Mouse (Mus musculus) Muller cell, postnatal 12 days (primary cell): ENCODE results near the gene Commd8.

Source experiments
- DNase-seq: peaks from one replicate; pipeline ENCODE4 v3.0.0-alpha.2; 2015; ENCODE audit errors: inconsistent ontology term

The Commd8 gene

DNA sequence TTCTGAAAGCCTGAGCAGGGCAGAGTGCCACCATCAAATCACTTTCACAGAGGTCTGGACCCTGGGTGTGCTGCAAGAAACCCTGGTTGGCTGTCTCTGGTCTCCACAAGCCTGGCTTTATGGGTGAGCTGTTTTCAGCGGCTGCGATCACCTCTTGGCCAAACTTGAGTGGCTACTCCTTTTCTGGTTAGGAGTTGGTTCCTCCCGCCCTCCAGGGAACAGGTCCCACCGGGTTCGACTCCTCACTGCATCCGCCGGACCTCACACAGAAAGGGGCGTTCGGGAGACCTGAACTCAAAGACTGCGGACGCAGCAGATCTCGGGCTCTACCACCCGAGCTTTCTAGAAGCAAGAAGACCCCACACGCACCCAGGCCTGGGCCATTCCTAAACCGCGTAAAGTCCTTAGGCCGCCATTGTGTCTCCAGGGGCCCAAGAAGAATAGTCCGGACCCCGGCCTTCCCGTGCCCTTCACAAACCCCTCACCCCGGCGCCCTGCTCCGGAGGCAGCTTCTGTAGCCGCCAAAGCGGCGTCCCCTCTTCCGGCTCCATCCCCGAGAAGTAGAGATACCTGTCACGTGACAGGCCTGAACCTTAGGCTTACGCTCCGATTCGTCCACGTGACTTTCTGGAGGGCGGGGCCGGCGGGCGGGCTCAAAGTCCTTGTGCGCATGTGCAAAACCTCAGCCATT, at the start of gene Commd8:
Gene Commd8 (minus strand): TSS at position 596 of the 691 bp plus-strand sequence.
- DNase-seq: peak; percentile 96

DNA sequence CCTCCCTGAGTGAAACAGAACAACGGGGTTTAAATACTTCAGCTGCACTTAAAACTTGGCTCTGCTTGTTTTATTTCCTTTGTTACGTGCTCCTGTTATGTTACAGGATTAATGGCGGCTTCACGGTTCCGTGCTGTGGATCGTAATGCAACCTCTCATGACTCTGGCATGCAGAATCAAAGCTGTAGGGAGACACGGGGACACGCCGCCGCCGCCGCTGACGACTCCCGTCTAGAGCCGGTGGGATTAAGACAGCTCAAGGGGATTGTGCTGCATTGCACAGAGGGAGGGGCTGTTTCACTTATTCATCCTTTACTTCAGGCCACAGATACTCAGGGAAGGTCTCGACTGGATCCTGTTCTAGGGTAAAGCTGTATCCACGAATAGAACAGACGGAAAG, 43.8 kb upstream of the Commd8 start:
- no peak for DNase-seq

DNA sequence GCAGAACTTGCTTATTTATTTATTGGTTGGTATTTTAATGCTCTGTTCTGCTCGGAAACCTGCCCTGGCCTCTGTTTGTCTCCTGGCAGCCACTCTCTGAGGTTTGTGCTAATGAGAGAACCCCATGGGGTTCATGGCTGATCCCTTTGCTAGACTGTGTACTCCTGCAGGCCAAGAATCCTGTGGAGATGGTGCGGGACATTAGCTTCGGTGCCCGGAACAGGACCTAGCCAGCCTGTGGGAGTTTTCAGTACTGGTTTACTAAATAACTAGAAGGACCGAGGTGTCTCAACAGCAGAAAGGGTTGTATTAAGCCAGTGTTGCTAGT, 42.8 kb upstream of the Commd8 start:
- DNase-seq: no peak

DNA sequence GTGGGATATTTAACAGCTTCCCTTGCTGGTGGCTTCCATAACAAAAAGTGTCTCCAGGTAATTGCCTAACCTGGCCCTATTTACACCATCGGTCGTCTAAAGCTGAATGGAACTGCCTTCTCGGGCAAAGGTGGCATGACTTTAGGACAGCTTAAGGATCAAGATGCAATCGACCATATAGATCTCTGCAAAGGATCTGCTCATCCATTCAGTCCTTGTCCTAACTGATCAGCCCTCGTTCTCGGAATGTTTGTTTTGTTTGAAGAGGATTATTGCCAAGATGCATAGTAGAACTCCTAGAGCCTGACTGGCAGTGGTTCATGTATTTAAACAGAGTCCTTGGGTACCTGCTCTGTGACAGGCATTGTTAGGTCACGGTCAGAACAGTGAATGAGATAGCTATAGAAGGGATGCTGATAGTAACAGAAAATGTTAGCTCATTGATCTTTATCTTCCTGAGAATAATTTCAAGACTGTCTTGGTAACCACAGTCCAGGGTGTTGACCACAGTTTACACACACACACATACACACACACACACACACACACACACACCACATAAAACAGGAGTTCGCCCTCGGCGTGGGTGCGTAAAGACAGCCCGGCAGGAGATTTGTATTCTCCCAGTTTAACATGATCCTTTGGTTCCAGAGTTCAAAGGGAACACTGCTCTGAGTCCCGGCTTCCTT, 42.3 kb upstream of the Commd8 start:
- DNase-seq: no peak

DNA sequence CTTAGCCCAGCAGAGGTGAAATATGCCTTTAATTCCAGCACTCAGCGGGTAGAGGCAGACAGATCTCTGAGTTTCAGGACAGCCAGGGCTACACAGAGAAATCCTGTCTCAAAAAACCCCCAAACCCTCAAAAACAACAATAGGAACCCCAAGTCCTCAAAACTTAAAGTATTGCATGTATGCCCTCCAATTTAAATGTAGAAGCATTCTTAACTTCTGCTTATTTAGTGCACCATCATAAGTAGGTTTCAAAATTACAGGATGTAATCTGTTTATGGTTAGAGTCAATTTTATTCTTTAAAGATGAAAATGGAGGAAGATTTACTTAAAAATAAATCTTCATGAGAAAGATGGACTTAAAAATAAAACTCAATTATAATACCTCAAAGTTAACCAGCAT, 40.5 kb upstream of the Commd8 start:
- no peak for DNase-seq

DNA sequence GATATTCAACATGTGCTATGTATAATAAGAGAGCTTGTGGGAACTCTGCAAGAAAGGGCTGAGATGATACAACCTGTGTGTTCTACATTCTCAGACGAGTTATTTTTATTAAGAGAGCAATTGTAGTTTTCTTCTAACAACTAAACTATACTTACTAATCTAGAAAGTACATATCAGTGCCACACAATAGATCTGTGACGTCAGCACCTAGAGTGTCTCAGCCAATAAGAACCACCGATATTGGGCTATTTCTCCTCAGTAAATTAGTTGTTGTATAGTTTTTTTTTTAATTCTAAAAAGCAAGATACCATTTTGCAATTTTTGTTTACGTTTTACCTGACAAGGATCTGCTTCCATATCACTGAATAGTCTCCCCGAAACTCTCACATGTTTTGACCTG, 37.3 kb upstream of the Commd8 start:
- no peak for DNase-seq

DNA sequence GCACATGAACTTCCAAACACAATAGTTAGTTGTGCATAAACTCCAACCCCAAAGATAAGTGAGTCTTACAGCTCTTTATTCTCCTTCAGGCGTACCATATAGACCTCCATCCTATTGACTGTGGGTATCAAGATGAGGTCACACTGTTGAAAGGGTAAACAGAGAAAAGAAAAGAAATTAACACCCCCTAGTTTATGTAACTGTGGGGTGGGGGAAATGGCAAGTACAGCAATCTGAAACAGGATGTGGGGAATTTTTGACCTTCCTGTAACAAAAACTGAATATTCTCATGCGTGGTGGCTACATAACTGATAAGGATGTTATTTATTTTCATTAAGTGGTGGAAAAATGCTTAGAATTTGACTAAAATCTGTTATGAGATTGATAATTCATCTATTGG, 36.5 kb upstream of the Commd8 start:
- no peak for DNase-seq

DNA sequence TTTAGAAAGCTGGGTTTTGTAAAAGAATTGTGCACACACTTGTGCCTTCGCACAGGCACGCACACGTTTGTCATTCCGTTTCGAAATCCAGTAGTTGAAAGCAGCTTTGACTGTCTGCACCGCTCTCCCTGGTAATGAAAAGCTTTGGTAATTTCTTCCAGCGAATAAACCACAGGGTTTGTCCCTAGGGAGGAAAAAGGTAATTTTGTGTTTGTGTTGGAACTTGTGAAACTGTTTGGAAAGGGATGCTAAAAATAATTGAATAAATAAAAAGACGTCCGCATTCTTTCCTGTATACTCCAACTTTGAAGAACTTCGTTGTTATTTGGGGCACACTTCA, 35.7 kb upstream of the Commd8 start:
- DNase-seq: no peak

DNA sequence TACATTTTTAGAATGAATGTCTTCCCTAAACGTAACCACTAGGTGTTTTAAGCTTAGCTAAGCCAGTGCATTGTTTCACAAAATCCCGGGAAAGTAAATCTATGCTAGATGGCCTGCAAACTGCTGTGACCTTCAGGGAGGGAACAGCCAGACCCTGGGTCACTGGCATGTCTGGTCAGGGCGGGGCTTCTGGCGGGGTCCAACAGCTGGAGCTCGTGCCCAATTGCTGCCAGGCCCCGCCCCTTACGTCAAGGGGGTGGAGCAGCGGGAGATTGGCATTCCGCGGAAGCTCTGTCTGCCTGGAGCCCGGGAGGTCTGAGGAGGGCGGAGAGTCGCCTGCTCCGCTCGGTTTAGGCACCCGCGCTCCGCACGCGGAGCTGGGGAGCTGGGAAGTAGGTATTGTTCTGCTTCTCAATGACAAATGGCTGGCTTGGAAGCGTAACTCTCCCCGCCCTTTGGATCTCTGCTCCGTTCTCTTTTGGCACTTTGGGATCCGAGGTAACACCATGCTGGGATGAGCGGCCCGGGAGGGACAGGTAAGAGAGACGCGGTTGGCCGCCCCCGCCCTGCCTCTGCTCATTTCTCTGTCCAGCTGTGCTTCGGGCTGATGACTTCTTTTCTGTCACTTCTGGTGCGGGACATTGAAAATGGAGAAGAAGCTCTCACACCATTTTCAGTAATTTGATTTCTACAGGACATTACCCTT, 35.2 kb upstream of the Commd8 start:
- DNase-seq: peak; percentile 91

DNA sequence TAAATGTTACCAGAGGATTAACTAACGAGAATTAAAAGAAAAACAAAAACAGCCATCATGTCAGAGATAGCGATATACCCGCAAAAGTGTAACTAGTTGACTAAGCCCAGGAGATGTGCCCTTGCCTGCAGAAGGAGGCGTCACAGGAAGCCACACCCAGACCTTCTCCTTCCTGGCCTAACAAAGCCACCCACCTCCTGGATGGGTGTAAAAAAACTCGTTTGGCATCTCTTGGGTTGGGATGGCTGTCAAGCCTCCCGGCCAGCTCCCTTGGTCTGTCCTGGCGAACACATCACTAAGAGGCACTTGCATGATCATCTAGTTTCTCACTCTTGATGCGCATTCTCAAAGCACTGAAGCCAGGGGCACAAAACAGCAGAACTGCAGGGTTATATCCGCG, 34.0 kb upstream of the Commd8 start:
- no peak for DNase-seq

DNA sequence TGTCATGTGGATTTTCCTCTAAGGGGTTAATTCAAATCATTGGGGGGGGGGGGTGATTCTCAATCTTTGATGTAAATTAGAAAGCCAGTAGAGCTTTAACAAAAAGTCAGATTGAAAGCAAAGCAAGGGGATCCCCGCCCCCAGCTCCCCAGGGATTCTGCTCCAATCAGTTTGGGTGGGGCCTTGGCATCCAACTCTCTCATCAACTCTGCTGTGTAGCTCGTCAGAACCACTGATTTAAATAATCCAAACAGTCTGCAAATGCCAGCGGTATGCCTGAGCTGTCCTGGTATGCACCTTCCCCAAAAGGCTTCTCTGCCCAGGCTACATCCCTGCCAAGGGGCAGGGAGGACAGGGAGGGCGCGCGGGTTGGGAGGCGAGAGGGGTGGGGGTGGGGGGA, 33.6 kb upstream of the Commd8 start:
- DNase-seq: peak; percentile 53

DNA sequence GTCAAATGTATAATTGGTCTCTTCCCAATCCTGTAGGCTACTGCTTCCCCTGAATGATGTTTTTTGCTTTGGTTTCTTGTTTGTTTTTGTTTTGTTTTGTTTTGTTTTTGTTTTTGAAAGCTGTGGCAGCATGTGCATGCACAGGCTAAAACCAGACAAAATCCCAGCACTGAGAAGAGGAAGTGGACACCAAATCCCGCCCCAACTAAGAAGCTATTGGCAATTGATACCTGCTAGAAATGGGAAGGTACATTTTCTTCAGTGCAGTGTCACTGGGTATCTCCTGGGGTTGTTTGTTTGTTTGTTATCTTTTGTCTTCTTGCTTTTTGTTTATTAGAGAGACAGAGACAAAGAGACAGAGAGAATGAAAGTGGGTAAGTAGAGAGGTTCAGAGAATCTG, 27.5 kb upstream of the Commd8 start:
- no peak for DNase-seq

DNA sequence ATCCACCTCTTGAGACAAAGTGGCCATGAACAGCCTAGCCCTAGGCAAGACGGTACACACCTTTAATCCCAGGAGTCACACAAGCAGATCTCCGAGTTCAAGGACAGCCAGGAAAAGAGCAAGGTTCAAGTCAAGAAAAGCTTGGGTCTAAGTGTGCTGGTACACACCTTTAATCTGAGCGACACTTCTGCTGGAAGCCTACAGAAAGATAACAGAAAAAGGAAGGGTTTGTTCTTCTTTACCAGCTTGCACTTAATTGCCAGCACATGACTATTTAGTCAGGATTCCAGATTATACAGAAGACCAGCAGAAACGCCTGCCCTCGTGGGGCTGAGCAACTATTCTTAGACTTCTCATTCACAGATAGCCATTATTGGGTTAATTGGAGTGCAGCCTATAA, 23.9 kb upstream of the Commd8 start:
- no peak for DNase-seq

DNA sequence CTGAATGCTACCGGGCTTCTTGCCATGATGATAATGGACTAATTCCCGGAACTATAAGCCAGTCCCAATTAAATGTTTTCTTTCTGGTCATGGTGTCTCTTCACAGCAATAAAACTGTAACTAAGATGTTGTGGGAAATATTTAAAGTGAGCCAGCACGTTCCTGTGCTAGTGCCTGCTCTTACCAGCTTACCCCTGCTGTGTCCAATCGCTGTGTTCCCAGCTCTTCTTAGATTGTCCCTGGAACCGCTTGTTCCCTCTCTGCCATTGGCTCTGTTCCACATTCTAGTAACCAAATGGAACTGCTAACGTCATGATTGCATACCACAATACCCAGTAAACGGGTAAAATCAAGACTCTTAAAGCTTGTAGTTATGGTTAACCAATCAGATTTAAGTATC, 23.2 kb upstream of the Commd8 start:
- DNase-seq: no peak

DNA sequence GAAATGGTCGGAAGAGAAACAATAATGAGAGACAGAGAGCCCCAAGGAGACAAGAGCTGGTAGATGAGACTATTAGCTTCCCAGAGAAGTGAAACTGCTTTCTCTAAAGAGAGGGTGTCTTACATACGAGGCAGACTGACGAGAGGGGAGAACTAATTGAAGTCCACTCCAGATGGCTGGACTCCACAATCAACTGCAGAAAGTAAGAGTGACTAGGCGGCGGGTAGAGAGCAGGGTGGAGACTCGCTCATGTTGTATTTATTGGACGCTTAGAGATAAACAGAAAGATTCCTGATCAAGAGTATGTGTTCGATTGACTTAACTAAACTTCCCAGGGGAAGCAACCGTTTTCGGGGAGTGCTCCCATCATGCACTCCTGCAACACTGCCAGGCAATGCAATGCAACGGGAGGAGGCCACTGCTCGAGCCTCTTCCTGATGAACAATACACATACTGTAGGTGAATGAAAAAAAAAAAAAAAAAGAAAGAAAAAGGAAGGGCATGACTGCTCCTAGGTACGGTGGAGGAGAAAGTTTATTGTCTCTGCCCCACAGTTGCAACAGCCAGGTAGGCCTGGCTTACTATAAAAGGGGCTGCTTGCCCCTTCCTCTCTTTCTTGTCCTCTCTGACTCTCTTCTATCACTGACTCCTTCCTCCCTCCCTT, 16.6 kb upstream of the Commd8 start:
- no peak for DNase-seq

DNA sequence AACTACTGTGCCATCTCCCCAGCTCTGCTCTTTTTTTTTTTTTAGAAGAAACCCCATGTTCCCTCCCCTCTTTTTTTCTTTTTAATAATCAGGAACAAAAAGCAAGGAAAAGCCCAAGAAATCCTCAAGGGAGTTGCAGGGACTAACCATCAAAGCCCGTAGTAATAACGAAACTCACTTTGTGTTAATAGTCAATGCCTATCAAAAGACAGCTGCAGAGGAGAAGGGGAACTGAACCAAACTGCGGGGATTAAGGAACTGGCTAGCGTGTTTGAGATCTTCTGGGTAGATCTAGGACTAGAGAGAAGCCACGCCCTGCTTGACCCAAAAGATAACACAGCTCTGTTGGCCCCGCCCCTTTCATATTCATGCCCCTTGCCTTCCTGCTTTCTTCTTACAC, 15.9 kb upstream of the Commd8 start:
- DNase-seq: no peak

DNA sequence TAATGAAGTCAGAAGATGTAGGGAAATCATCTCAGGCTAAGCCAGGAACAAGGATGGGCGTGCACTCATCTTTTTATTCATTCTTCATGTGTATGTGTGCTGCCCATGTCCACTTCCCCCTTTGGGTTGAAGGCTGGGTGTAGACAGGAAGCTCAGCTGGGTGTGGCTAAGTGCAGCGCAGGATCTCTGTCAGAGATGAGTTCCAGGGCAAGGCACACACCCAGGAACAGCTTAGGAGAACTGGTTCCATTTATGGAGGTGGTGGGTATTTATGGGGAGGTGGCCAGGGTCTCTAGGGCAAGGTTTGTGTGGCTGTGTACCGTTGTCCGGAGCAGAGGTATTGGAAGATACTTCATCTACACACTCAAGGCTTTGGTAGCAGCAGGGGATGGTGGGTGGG, 14.8 kb upstream of the Commd8 start:
- no peak for DNase-seq

DNA sequence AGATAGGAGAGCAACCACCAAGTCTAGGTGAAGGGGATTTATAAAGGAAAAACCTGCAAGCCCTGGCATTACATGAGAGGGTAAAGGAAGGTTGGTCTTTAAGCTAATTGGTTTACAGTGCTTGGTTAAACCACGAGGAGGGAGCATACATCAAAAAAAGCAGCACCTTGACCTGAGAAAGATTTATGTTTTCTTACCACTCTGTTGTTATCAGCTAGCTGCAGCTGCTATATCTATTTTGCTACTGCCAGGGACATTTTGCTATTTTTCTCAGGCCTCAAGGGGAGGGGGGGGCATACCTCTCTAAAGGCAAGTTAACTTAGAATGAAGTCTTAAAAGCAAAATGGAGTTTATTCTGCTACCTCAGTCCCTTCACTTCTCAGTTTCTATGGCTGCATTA, 13.2 kb upstream of the Commd8 start:
- DNase-seq: no peak

DNA sequence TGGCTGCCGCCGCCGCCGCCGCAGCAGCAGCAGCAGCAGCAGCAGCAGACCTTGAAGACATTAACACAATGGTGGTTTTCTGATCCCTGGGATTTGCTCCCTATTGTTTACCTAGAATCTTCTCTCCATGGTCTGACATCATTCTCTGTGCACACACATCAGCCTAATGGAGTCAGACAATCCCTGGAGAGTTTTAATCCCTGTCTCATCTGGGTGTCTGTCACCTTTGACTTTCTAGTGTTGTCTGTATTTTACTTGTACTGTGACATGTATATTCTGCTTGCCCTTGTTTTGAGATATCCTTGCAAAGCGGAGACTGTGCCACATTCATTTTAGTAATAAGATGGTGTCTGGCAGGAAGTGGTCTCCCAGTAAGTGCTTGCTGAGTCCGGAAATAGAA, 7.5 kb upstream of the Commd8 start:
- DNase-seq: peak; percentile 56

DNA sequence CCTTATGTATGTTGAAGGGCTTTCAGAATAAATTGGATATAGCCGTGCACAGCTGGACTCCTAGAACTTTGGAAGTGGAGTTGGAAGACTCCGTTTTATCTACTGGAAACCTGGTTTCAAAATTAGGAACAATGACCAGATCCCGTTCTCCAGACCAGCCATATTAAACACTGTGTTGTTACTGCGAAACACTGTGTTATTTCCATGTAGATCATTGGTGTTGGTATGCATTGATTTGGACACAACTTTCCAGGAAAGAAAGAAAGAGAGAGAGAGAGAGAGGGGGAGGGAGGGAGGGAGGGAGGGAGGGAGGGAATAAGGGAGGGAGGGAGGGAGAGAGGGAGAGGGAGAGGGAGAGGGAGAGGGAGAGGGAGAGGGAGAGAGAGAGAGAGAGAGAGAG, 7.1 kb upstream of the Commd8 start:
- DNase-seq: no peak

DNA sequence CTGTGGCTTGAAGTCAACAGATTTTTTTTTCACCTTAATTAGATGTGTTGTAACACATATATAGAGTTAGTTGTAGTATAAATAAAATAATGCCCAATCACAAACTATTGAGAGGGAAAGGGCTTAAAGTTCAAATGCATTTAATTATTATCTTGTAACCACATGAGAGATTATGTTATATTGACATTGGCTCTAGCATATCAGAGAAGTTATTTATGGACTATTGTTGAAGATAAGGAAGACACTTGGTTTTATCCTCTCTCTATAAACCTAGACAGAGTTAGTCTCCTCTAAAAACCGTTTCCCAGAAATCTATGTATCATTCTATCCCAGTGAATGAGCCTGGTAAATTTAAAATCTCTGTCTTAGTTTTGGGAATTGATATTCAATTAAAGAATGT, 5.5 kb upstream of the Commd8 start:
- DNase-seq: no peak

DNA sequence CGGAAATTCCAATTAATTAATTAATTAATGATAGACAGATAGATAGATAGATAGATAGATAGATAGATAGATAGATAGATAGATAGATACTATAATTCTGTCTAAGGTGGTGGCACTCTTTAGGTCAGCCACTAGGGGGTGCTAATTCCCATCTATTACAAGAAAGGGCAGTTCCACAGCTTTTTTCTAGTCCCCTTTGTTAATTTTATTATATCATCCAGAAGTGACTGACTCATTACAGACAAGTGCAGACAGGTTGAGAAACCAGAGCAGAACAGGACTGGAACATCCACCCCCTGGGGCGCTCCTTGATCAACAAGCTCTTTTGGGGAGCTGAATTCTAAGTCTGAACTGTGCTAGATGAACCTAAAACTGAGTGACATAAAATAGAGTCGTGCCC, 4.7 kb upstream of the Commd8 start:
- peak; percentile 72 for DNase-seq

DNA sequence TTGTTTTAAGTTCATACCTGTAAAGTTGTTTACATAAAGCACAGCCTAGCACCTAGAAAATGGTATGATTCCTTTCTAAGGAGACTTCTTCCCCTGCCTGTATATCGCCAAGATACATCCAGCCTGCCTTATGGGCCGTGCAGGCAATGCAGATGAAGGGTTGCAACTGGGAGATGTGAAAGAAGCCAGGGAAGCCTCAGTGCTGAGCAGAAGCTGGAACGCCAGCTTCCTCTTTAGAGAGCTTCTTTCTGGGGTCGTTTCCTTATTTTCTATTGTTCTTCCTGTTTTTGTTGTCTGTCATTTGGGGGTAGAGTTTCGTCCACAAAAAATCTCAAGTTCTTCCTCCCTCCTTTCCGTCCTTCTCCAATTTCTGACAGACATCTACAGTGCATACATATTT, 2.1 kb upstream of the Commd8 start:
- no peak for DNase-seq
